Mouse (Mus musculus): ENCODE data around the gene 2410131K14Rik.

2410131K14Rik gene

DNA sequence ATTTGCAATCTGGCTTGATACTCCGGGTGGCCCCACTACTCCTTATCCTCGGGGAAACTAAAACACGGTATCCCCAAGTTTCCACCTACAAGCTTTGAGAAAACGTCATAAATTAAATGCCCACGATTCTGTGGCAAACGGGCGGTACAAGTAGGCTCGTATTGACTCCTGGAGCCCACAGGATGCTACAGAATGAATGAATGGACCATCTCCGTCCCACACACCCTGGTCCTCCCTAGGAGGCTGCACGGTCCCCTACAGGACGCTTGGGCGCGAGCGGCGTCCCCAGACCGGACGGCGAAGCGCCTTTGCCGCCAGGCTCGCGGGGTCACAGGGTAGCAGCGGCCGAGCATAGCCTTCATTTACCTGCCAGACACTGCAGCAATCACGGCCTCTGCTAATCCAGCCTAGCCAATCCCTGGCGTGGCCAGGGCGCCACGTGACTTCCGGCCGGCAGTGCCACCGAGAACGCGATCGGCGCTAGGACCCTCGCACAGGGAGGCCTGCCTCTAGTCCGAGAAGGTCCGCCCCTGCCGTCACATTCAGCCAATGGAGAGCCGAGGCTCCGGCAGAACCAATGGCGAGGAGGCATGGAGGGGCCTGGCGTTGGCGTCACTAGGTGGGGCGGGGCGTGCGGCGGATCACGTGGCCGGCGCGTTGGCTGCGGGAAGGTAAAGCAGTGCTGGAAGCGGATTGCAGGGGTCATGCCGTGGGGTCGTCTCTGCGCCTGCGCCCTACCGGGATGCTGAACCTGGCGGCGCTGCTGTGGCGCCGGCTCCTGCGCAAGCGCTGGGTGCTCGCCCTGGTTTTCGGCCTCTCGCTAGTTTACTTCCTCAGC, at the start of gene 2410131K14Rik, which contains the start of gene Rnft2:
Gene 2410131K14Rik, plus strand, starts transcription at position 622 of the 838 bp plus-strand sequence.
Gene Rnft2, minus strand, starts transcription at position 511 of the 838 bp plus-strand sequence.
- DNase-seq (ENCODE audit: low read depth, low spot score), result peak; percentile 82

DNA sequence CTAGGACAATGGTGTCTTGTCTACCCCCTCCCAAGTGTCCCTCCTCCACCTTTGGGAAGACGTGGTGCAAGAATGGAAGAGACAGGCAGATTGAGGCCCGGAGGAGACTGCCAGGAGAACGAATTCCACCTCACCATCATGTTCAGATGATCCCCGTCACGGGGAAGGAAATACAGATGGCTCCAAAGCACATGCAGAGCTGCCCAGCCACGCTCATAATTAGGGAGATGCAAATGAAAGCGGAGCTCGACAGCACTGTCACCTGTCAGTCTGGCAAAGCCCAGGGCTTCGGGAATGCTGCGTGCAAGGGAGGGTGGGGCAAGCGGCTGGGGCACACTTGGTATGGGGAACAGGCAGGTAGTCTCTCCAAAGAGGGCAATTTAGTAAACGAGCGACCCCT, 47.6 kb upstream of the 2410131K14Rik start:
- DNase-seq (ENCODE audit: low read depth, low spot score), result no peak

DNA sequence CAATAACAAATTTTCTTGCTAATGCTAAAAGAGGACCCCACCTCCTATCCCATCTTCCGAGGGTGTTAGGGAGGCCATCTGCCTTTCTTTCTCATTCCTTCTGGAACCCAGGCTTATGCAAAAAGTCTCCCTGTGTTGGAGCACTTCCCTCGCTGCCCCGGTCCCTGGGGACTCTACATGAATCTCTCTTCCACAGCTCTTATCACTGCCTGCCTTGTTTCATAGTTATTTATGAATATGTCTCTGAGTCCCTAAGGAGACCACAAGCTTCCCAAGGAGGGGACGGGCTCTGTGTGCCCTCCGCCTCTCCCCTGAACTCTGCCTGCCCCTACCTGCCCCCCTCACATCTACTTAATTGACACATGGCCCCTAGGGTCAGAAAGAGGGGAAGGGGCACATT, 45.4 kb upstream of the 2410131K14Rik start:
- no peak for DNase-seq (ENCODE audit: low read depth, low spot score)

DNA sequence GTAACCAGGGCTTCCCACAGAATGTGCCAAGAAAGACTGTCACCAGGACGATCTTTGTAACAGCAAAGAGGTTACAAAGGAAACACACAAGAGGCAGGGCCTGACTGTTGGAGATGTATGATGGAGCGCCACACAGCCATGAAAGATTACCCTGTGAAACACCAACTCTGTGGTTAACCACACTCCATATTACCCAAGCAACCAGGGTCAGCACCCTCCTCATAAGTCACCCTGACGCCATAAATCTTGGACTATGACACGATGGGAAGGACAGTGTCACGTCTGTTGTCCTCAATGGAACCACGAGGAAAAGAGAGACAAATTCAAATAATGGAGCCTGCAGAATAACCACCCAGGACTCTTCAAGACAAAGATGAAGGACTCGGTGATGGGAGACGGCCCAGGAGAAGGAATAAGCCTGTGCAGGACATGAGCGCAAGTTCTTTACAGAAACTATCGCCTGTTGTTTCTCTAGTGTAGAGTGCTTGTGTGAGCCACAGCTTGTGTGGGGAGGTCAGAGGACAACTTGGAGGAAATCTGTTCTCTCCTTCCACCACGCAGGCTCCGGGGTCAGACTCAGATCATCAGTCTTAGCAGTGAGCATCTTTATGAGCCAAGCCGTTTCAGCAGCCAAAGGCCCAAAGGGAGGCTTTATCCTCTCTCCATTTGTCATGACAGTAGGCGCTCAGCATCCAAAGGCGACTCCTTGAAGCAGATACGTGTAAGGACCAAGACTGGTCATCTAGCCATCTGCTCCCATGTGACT, 40.2 kb upstream of the 2410131K14Rik start:
- no peak for DNase-seq (ENCODE audit: low read depth, low spot score)

DNA sequence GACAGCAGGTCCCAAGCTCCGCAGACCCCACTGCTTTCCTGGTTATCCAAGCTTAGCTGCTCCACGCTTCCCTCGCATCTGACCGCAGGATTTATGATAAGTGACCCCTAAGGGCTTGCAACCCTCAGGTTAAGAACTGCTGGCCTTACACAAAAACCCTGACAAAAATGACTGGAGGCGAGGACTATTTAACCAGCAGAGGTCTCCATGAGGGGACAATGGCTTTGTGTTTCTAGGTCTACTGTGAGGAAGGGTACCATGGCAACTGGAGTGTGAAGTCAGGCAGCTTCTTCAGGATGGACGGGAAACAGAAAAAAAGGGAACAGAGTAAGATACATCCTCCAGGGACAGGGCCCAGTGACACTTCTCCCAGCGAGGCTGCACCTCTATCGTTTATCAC, 39.2 kb upstream of the 2410131K14Rik start:
- DNase-seq (ENCODE audit: low read depth, low spot score), result no peak

DNA sequence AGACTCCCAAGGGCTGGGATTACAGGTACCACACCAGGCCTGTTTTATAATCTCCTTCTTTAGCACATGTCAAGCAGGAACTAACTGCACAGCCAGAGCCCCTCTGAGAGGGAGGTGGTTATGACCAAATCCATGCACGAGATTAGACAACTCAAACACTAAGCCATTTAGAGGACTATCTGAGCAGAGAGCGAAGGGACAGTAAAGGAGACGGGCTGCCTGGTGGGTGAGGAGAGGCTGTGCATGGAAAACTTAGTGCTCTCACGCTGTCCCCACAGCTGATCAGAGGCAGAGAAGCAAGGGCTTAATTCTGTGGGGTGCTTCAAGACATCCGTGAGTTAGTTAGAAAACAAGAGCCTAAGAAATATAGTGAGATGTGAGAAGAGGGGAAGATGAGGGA, 31.0 kb upstream of the 2410131K14Rik start:
- no peak for DNase-seq (ENCODE audit: low read depth, low spot score)

DNA sequence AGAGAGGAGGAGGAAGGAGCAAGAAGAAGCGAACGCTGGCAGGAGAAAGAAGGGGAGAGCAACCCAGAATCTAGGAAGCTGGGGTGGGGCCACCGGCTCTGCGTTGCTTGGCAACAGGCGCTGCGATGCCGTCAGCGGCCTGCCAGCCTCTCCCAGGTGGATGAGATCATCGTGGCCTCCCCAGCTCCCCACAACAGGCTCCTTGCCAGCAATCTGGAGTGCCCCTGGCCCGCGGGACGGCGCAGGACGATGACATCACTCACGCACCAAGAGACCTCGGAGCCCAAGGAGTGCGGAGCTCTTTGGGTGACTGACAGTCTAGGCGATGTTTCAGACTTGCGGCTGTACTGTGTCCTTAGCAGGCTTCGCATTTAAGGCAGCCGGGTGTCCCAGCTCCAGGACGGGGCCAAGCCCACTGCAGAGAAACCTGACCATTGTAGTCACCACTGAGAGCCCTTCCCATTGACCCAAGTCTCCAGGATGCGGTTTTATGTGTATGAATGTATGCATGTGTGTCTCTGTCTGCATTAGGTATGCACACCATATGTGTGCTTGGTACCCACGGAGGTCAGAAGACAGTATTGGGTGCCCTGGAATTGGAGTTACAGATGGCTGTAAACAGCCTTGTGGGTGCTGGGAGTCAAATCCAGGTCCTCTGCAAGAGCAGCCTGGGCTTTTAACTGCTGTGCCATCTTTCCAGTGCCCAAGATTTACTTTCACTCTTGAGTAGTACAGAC, 30.4 kb upstream of the 2410131K14Rik start:
- DNase-seq (ENCODE audit: low read depth, low spot score), result no peak

DNA sequence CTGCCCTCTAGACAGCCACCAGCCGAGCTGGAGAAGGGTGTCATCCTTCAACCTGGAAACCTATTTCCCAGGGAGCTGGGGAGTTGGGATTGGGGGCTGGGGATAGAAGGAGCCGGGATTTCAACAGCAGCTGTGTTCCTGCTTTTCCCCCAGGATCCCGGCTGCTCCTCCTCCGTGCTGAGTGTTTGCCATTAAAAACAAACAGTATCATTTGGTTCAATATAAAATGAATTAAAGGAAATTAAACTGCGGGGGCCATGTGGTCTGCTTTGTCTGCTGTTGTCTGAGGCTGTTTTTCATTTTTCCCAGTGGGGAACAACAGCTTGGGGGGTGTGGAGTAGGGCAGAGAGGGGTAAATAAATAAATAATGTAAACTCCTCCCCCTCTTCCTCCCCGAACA, 27.6 kb upstream of the 2410131K14Rik start:
- DNase-seq (ENCODE audit: low read depth, low spot score), result no peak

DNA sequence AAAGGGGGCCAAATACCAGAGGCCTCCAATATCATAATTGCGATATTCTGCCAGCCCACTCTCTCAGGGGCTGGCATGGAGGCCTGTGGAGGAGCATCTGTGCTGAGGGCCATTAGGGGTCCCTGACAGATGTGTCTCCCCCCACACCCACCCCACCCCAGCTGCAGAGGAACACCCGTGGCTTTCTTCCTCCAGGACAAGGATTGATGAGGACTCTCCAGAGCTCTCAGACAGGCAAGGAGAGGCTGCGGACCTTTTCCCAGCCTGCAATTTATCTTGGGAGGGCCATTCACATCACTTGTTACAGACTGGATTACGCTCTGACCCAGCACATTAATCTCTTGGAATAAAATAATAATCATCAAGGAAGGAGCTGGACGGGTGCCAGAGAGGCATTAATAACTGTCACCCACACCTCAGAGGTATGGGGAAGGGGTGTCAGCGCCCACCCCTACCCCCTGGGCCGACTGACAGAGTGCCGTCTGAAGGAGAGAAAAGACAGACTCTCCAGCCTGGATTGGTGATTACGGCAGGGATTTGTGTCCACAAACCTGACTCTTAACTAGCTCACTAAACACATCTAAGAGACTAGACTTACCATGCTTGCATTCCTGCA, 21.8 kb upstream of the 2410131K14Rik start:
- no peak for DNase-seq (ENCODE audit: low read depth, low spot score)

DNA sequence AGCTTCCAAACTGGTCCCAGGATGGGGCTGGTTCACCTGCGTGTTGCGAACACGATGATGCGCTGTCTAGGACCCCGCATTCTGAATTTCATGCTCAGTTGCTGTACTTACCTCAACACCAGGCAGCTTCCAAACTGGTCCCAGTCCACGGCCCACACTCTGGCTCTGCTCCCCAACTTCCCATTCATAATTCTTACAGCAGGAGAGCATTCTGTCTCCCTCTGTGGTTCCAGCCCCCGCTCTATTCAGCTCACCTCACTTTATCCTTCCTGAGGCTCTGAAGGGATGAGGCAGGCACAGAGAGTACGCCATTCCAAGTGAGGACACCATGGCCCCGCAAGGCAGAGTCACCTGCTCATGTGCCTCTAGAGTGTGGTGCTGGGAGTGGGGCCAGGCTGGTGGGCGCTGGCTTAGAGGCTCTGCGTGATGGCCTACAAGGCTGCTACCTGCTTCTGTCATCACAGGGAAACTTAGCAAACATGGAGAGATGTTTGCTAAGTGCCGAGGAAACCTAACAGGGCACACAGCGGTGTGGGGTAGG, 14.9 kb upstream of the 2410131K14Rik start:
- no peak for DNase-seq (ENCODE audit: low read depth, low spot score)

DNA sequence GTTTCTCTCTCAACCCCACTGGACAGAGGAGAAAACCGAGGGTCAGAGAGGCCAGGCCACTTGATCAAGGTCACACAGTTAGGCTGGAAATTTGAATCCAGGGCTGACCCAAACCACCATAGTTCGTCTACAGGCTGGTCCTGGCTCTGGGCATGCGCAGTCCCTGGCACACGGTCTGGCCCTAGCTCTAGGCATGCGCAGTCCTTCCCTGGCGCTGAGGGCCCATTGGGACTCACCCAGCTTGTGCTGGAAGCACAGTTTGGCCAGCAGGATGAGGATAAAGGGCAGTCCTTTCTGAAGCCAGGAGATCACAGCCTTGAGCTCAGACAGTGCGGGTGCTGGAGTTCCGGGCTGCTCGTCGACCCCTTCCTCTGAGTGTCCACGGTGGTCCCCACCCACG, 8.1 kb upstream of the 2410131K14Rik start:
- DNase-seq (ENCODE audit: low read depth, low spot score), result no peak

DNA sequence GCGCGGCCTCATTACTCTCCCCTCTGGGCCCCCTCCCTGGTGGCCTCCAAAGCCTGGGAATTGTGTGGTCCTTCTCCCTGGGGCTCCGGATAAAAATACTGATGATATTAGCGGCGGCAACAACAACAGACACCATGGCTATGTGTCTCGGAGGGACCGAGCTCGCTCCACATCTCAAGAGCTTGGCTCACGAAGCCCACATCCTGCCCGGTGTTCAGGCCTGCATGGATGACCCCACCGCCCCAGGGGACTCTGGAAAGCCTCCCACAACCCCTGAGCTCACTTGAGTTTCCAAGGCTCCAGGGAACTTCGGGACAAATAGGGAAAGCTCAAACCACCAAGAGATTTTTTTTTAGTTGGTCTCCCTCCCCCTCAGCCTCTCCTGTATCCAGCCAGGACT, 5.4 kb upstream of the 2410131K14Rik start:
- DNase-seq (ENCODE audit: low read depth, low spot score), result no peak

DNA sequence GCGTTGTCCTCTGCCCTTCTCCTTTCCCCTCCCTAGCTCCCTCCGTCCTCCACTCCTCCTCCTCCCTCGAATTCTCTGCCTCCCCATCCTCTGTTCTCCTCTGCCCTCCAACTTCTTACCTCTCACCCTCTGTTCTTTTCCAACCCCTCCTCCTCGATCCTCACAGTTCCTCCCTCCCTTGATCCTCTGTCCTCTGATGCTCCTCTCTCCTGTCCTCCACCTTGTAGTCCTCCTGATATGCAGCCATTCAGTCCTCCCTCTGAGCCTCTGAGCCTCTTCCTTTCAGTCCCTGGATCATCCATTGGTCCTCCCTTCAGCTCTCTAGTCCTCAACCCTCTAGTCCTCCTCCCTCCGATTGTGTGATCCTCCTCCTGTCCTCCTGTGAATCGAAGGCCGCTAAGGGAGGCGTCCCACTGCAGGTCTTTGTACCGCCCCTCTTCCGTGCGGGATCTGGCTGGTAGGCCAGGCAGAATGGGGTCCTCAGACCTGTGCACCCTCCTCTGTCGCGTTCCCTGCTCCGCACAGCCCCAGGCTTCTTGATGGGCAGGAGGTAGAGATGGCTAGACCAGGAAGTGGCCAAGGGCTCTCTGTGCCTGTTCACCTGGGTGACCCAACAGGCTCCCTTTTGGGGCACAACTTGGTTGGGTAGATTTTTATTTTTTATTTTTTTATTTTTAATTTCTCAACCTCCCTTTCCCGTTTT, 730 bp downstream of the 2410131K14Rik start:
- DNase-seq (ENCODE audit: low read depth, low spot score), result no peak

DNA sequence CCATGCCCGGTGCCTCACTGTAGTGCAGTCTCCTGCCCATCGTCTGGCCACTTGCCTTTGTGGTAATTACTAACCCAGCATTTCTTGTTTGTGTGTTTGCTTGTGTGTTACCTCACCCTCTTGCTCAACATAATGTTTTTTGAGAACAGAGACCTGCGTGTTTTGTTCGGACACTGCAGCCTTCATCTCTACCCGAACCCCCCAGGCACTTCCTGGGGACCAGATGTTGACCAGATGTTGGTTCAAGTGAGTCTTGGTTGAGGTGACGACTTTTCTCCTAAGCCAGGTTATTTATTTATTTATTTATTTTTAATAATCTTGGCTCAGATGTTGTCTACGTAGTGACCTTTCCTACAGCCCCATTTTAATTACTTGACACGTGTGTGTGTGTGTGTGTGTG, 2.4 kb downstream of the 2410131K14Rik start:
- DNase-seq (ENCODE audit: low read depth, low spot score), result no peak

DNA sequence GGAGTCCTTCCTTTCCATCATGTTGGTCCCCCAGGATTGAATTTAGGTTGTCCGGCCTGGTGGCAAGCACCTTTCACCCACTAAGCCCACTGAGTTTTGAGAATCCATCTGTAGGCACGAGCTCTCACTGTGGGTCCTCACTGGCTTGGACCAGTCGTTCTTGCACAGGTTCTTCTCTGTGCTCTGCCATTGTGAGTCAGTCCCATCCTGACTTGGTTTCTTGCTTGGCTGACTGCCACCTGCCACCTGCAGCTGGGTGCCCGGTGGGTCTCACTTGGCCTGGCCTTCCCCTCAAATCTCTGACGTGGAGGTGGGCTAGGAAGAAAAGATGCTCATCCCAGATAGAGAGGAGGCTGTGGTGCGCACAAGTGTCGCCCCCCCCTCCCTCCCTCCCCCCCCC, 6.0 kb downstream of the 2410131K14Rik start:
- DNase-seq (ENCODE audit: low read depth, low spot score), result no peak

DNA sequence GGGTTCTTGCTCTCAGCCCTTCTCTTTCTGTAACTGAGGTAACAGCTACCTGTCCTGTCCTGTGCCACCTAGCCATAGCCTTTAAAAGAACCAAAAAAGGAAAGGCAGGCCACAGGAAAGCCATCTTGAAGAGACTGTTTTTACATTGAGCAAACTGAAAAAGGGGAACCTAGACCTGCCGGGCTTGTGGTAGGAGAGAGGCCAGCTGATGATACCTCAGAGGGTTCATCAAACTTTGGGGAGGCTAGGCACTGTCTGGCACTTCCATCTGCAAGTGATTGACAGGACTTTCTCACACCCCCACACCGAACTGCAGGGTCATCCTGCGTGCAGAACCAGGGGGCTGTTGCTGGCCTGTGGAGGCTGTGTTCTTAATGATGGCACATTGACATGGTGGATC, 8.5 kb downstream of the 2410131K14Rik start:
- DNase-seq (ENCODE audit: low read depth, low spot score), result no peak

DNA sequence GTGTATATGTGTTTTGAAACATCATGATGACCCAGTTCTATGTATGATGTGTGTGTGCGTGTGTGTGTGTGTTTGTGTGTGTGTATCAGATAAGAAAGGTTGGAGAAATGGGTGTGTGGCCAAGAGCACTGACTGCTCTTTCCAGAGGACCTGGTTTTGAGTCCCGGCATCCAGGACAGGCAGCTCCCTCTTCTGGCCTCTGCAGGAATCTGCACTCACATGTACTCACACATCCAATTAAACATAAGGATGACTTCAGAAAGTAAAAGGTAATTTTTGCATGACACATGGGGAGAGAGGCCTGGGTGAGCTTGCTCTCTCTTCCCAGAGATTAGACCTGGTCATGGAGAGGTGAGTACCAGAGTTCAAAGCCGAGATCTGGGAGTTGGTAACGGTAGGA, 12.0 kb downstream of the 2410131K14Rik start:
- DNase-seq (ENCODE audit: low read depth, low spot score), result no peak

DNA sequence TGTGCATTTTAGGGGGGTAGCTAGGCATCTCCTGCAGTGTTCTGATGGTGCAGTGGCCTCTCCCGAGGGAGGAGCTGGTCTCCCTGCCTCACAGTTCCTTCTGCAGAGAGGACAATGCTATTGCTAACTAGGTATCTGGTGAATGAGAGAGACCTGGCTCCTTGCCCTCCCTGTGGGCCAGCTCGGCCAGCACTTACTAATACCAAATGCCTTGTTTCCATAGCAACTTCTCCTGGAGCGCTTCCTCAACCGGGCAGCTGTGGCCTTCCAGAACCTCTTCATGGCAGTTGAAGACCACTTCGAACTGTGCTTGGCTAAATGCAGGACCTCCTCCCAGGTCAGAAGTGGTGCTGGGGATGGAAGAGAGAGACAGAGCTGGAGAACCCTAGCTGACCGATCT, 14.1 kb downstream of the 2410131K14Rik start:
- no peak for DNase-seq (ENCODE audit: low read depth, low spot score)

DNA sequence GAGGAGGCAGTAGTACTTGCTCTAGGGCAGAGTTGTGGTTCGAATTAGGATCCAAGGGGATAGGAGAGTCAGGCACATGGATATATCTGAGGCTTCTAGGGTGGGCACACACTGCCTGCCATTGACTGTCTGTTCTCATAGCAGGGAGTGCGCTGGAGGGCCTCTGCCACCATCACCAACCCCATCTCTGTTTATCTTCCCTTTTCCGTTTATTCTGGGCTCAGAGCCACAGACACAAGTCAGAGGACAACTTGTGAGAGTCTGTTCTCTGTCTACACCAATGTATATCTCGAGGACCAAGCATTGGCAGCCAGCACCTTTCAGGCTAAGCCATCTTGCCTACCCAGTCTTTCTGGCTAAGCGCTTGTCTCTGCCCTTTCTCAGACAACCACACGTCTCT, 14.6 kb downstream of the 2410131K14Rik start:
- DNase-seq (ENCODE audit: low read depth, low spot score), result no peak

DNA sequence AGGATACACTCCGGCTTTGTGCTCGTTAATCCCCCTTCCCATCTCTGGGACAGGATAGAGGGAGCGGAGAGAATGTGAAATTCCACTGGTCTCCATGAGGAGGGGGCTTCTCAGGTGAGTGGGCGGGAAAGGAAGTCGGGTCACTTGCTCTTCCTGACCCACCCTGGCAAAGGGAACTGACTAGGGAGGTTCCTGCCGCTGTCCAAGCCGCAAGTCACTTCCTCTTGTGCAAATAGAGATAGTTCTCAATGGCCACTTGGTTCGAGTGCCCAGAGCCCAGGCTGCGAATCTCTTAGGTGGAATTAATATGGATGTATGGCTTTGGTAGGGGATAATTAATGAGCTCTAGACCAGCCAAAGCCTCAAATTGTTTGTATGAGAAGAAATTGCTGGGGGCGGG, 15.0 kb downstream of the 2410131K14Rik start:
- no peak for DNase-seq (ENCODE audit: low read depth, low spot score)

DNA sequence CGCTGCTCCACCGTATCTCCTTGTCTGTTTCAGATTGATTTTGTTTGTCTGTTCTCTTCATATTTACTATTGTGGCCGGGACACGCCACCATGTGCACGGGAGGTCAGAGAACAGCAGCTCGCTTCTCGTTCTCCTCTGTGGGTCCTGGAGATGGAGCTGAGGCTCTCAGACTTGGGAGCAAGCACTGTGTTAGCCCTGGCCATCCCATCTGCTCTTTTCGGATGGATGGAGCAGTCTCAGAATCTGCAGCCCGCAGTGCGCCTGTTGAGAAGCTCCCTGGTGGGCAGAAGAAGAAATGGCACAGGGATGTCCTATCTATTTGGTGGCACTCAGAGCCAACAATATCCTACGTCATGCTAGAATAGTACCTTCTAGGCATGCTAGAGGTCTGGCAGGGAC, 15.6 kb downstream of the 2410131K14Rik start:
- no peak for DNase-seq (ENCODE audit: low read depth, low spot score)

Measured in c-Kit-negative CD71-positive TER-119-positive erythroid progenitor cells, embryonic 14.5 days (primary cell).